Mouse (Mus musculus): ENCODE results near the gene Nwd1.

DNA sequence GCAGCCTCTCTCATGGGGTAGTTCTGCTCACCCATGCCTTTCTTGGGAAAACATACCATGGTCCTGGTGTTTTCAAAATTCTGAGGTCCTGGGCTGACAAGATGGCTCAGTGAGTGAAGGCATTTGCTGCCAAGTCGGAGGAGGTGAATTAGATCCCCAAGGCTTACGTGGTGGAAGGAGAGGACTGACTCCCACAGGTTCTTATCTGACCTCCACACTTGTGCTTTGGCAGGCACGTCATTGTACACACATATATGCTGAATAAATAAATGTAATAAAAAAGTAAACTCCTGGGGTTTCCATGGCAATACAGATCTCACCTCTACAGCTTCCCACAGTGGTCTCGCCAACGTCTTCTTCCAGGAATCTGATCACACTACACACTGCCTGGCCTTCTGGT is 70.1 kb downstream of the Nwd1 start:
- TF ChIP-seq GATA1 (IDR thresholded peaks at IDR 0.05; ENCODE audit: borderline replicate concordance, low read length) (no peak), CTCF (IDR thresholded peaks at IDR 0.05; ENCODE audit: low read depth, low read length) (no peak), GATA2 (IDR thresholded peaks at IDR 0.05; ENCODE audit: borderline replicate concordance, low read depth, low read length) (no peak), POLR2AphosphoS5 (IDR thresholded peaks at IDR 0.05; ENCODE audit: insufficient replicate concordance, low read depth, low read length) (no peak), TAL1 (conservative IDR thresholded peaks at IDR 0.05; ENCODE audit: low read depth, low read length) (no peak)
